Mouse (Mus musculus) hindbrain, embryonic 16.5 days (tissue): Measurements from ENCODE around the gene Aacs. TPM values are rescaled to one million over a fixed set of nuclear protein-coding genes. Genes with fewer than 3 reads are reported as not detected.

ENCODE experiments used
- ATAC-seq: fragments of 200-750 bp; cut with Nextera tagmentation; 2 replicates; pipeline ENCODE4 v1.8.0; 2017; ENCODE audit warnings: moderate TSS enrichment, moderate library complexity
- H3K27ac ChIP-seq: fragments of 300-500 bp; sonication (generic); 2 replicates; pipeline ENCODE4 v1.5.1; 2014; ENCODE audit warnings: low read depth, mild to moderate bottlenecking, control low read depth, low read length, moderate library complexity
- H3K27me3 ChIP-seq: fragments of 300-500 bp; sonication (generic); replicated peaks from 2 replicates; pipeline ENCODE4 v1.6.1; 2014; ENCODE audit warnings: low read length; ENCODE audit not compliant: control insufficient read depth, insufficient read depth
- H3K36me3 ChIP-seq: fragments of 300-500 bp; sonication (generic); 2 replicates; pipeline ENCODE4 v1.6.1; 2014; ENCODE audit warnings: mild to moderate bottlenecking, low read length, moderate library complexity, mixed read lengths; ENCODE audit not compliant: control insufficient read depth, insufficient read depth
- H3K4me1 ChIP-seq: fragments of 300-500 bp; sonication (generic); 2 replicates; pipeline ENCODE4 v1.6.1; 2014; ENCODE audit warnings: low read depth, low read length; ENCODE audit not compliant: control insufficient read depth, insufficient read depth
- H3K4me2 ChIP-seq: fragments of 300-500 bp; sonication (generic); 2 replicates; pipeline ENCODE4 v1.6.1; 2014; ENCODE audit warnings: mild to moderate bottlenecking, low read length, control low read depth, moderate library complexity
- H3K4me3 ChIP-seq: fragments of 300-500 bp; sonication (generic); 2 replicates; pipeline ENCODE4 v1.5.1; 2014; ENCODE audit warnings: mild to moderate bottlenecking, low read length, control low read depth, moderate library complexity
- H3K9ac ChIP-seq: fragments of 300-500 bp; sonication (generic); 2 replicates; pipeline ENCODE4 v1.6.1; 2014; ENCODE audit warnings: low read depth, mild to moderate bottlenecking, control low read depth, low read length, moderate library complexity
- H3K9me3 ChIP-seq: fragments of 300-500 bp; sonication (generic); 2 replicates; pipeline ENCODE4 v1.6.1; 2014; ENCODE audit warnings: mild to moderate bottlenecking, low read length, moderate library complexity; ENCODE audit not compliant: control insufficient read depth
- WGBS: fragments of 180-500 bp; shearing (Covaris S2); extraction: QIAGEN DNeasy Blood & Tissue Kit; methylation state at CpG from one replicate; pipeline ENCODE4 v1.1.7; 2014; 5-methylcytosine and 5-hydroxymethylcytosine counted together
- polyA plus RNA-seq: library from polyadenylated mRNA; unstranded; fragments of >200 nt; fragmentation: Nextera tagmentation; extraction: Ambion mirVana; gene quantifications from 2 replicates; pipeline ENCODE4 v1.2.1, GENCODE M21; 2015

Gene Aacs
- polyA plus RNA-seq, 1 experiment from 2014 or later: 123 TPM

- WGBS: 5% methylated on average over 5 of the region's 5 CpGs
- no peak; the same call in 1 of the 2 replicates for ATAC-seq
- H3K9me3 ChIP-seq: no peaks in the 10 kb centered on the region
These were observed 642 bp downstream of the Aacs start for GRCm38 (mm10) chr5:125476286-125476625.

GRCm38 (mm10) chr5:125476799-125477198 lies 1.2 kb downstream of the Aacs start:
- ATAC-seq: no peak
- no peaks in the 10 kb centered on the region for H3K9me3 ChIP-seq
- 66% methylated on average over 7 of the region's 7 CpGs for WGBS
- H3K4me1 ChIP-seq: peaks cover 28% of the 10 kb centered on the region
- H3K27ac ChIP-seq: no peak overlapping the region; the same call in 1 of the 2 replicates
- H3K9ac ChIP-seq: peak overlapping the region; percentile 89
- no peaks in the 10 kb centered on the region for H3K36me3 ChIP-seq
- peak overlapping the region; percentile 75 for H3K4me2 ChIP-seq
- no peaks in the 10 kb centered on the region for H3K27me3 ChIP-seq
- H3K4me3 ChIP-seq: peak overlapping the region; percentile 82

More at GRCm38 (mm10) chr5:125476286-125476625, 642 bp downstream of the Aacs start:
- H3K4me2 ChIP-seq: peak overlapping the region; percentile 75
- H3K4me1 ChIP-seq: peaks cover 28% of the 10 kb centered on the region
- no peaks in the 10 kb centered on the region for H3K36me3 ChIP-seq
- peak overlapping the region; percentile 82 for H3K4me3 ChIP-seq
- H3K9ac ChIP-seq: peak overlapping the region; percentile 89
- H3K27me3 ChIP-seq: no peaks in the 10 kb centered on the region
- H3K27ac ChIP-seq: peak overlapping the region; percentile 87

GRCm38 (mm10) chr5:125477533-125477932 lies 1.9 kb downstream of the Aacs start:
- Histone ChIP-seq H3K4me2 (peak overlapping the region; percentile 75), H3K27me3 (no peaks in the 10 kb centered on the region), H3K27ac (no peak overlapping the region), H3K4me3 (peak overlapping the region; percentile 82), H3K36me3 (no peaks in the 10 kb centered on the region), H3K4me1 (peaks cover 28% of the 10 kb centered on the region), H3K9me3 (no peaks in the 10 kb centered on the region), H3K9ac (peak overlapping the region; percentile 89; the same call in 1 of the 2 replicates)
- WGBS: 69% methylated on average over 7 of the region's 7 CpGs
- ATAC-seq: no peak

GRCm38 (mm10) chr5:125478037-125478436 lies 2.4 kb downstream of the Aacs start:
- no peak overlapping the region for H3K9ac ChIP-seq
- peaks cover 28% of the 10 kb centered on the region for H3K4me1 ChIP-seq
- 84% methylated on average over 7 of the region's 7 CpGs for WGBS
- H3K4me3 ChIP-seq: no peak overlapping the region
- H3K36me3 ChIP-seq: peaks cover 3% of the 10 kb centered on the region; the same call in 1 of the 2 replicates
- H3K4me2 ChIP-seq: peak overlapping the region; percentile 75
- no peaks in the 10 kb centered on the region for H3K9me3 ChIP-seq
- H3K27ac ChIP-seq: no peak overlapping the region
- H3K27me3 ChIP-seq: no peaks in the 10 kb centered on the region
- ATAC-seq: no peak

- H3K4me2 ChIP-seq: no peak overlapping the region
- H3K4me3 ChIP-seq: no peak overlapping the region
- 97% methylated on average over 3 of the region's 3 CpGs for WGBS
- peaks cover 10% of the 10 kb centered on the region; the same call in 1 of the 2 replicates for H3K36me3 ChIP-seq
- H3K27ac ChIP-seq: no peak overlapping the region
- H3K4me1 ChIP-seq: peaks cover 28% of the 10 kb centered on the region
- H3K9ac ChIP-seq: no peak overlapping the region
- no peak for ATAC-seq
- no peaks in the 10 kb centered on the region for H3K27me3 ChIP-seq
- H3K9me3 ChIP-seq: no peaks in the 10 kb centered on the region
These were observed 3.8 kb downstream of the Aacs start for GRCm38 (mm10) chr5:125479376-125479775.

- Histone ChIP-seq H3K36me3 (peaks cover 11% of the 10 kb centered on the region; the same call in 1 of the 2 replicates), H3K9me3 (no peaks in the 10 kb centered on the region), H3K9ac (no peak overlapping the region), H3K4me1 (peaks cover 28% of the 10 kb centered on the region), H3K4me3 (no peak overlapping the region), H3K4me2 (no peak overlapping the region), H3K27ac (no peak overlapping the region), H3K27me3 (no peaks in the 10 kb centered on the region)
- WGBS: 71% methylated on average over 11 of the region's 11 CpGs
- ATAC-seq: no peak
These were observed 5.0 kb downstream of the Aacs start for GRCm38 (mm10) chr5:125480434-125481231.

GRCm38 (mm10) chr5:125482474-125482873 lies 6.9 kb downstream of the Aacs start:
- WGBS: 92% methylated on average over 7 of the region's 7 CpGs
- H3K4me3 ChIP-seq: no peak overlapping the region

GRCm38 (mm10) chr5:125483712-125484611 lies 8.3 kb downstream of the Aacs start:
- no peak for ATAC-seq

More at GRCm38 (mm10) chr5:125482474-125482873, 6.9 kb downstream of the Aacs start:
- Histone ChIP-seq H3K4me2 (no peak overlapping the region), H3K9me3 (no peaks in the 10 kb centered on the region), H3K27me3 (no peaks in the 10 kb centered on the region), H3K27ac (no peak overlapping the region), H3K36me3 (peaks cover 13% of the 10 kb centered on the region; the same call in 1 of the 2 replicates), H3K4me1 (peaks cover 22% of the 10 kb centered on the region), H3K9ac (no peak overlapping the region)
- no peak for ATAC-seq

More at GRCm38 (mm10) chr5:125483712-125484611, 8.3 kb downstream of the Aacs start:
- H3K9me3 ChIP-seq: no peaks in the 10 kb centered on the region
- H3K4me2 ChIP-seq: no peak overlapping the region
- peaks cover 15% of the 10 kb centered on the region; the same call in 1 of the 2 replicates for H3K36me3 ChIP-seq
- H3K4me3 ChIP-seq: no peak overlapping the region
- no peaks in the 10 kb centered on the region for H3K27me3 ChIP-seq
- H3K27ac ChIP-seq: no peak overlapping the region
- no peak overlapping the region for H3K9ac ChIP-seq
- H3K4me1 ChIP-seq: peaks cover 13% of the 10 kb centered on the region
- 89% methylated on average over 5 of the region's 6 CpGs for WGBS
